Mouse (Mus musculus) frontal cortex, adult 2 months (tissue): ENCODE measurements around the gene Tmem33. TPM values are rescaled to one million over a fixed set of nuclear protein-coding genes. Genes with fewer than 3 reads are reported as not detected.

ENCODE experiments used
- DNase-seq, 2 experiments: peaks; one replicate each; pipeline ENCODE4 v3.0.0; 2022; ENCODE audit warnings: low spot score in 1 of 2; ENCODE audit errors: extremely low spot score in 1 of 2
- polyA plus RNA-seq: library from polyadenylated mRNA; depleted of rRNA; stranded (reverse); fragments of >200 nt; gene quantifications from 2 replicates; pipeline ENCODE4 v1.2.3, GENCODE M21; 2012; rRNA removed

Tmem33 gene
- polyA plus RNA-seq: 49.0 and 58.1 TPM in 2 replicates

DNA sequence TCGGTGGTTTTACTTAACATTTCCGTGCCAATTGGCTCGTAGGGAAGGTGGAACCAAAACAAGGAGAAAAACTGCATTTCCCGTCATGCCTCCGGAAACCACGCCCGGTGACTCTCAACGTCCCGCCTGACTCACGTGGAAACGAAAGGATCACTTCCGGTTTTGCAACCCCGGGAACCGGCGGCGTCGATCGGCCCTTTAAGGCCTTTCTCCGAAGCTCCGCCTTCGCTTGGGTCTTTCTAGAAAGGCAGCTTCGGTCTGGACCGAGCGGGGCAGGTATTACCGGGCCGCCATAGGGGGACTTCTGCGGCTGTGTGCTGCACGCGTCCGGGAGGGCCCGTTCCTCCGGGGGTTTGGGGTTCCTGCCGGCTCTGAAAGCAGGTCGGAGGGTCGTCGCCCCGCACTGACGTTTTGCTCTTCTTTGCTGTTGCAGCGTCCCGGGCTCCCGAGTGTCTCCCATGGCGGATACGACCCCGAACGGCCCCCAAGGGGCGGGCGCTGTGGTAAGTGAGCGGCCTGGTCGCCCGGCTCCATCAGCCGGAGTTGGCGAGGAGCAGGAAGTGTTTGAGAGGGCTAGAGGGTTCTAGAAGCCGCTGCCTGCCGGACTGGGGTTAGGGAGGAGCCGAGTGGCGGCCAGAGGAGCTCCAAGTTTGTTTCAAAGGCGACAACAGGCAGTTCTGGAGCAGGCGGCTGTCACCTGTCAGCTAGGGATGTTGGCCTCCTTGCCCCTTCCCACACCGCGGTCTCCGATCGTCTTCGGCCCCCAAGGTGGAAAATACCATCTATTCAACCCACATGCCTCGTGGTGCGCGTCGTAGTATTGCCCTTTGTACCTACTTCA is at the start of gene Tmem33:
Tmem33 (plus strand) TSS at position 35 of the 841 bp plus-strand sequence.
- peak; percentile 89 to 97 for DNase-seq

DNA sequence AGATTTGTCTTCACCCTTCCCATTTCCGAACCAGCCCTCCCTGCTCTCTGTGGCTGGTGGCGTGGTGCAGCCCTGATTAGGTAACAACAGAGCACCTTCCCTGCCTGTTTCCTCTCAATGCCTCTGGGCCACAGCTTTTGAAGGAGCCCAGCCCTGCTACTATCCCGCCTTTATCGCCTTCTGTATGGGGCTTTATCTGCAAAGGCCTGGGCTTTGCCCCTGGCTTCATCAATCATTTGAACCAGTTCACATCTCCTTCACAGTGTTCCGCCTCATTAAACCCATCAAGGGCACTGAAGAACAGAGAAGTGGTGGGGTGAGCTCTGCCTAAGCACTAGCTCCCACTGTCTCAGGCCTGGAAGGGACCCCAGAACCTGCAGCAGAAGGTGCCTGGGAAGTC is 47.2 kb upstream of the Tmem33 start:
- no peak for DNase-seq

- DNase-seq: no peak
Observed at GRCm38 (mm10) chr5:67215121-67216030, 45.0 kb upstream of the Tmem33 start.

GRCm38 (mm10) chr5:67216031-67216778 is 44.2 kb upstream of the Tmem33 start:
- no peak for DNase-seq

- no peak for DNase-seq
Observed at GRCm38 (mm10) chr5:67216779-67217095, 43.6 kb upstream of the Tmem33 start.

DNA sequence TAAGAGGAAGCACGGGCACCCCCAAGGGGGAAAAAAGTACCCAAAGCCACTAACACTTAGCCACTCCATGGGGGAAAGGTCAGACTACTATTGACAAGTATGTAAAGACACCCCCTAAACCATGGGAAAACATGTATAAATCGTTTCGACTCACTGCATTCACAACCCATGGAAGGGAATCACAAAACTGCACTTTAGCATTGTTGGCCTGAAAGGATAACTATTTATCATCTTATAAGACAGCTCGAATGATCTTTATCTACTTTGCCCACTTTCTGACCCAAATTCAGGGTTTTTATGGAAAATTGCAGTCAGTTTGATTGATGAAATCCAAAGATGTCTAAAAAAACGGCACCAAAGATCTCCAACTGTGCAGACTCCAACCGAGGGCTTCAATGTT is 38.5 kb upstream of the Tmem33 start:
- DNase-seq: no peak

GRCm38 (mm10) chr5:67222440-67223390 is 37.6 kb upstream of the Tmem33 start:
- no peak for DNase-seq

- DNase-seq: no peak
Observed at GRCm38 (mm10) chr5:67223391-67224121, 36.8 kb upstream of the Tmem33 start.

DNA sequence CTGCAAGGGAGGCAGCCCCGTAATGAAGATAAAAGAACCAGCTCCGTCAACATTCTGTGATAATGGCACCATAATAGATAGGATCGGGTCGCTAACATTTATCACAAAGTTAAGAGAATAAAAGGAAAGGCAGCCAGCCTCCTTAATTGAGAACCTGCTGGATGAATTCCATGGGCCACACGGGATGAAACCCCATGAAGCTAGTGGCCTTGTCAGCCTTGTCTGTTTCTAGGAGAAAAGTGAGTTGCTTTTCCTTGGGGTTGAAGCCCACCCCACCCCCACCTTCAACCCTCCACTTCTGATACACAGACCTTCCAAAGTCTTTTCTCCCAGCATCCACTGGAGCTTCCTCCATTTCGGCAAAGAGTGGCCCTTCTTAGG is 36.3 kb upstream of the Tmem33 start:
- DNase-seq: no peak

- DNase-seq: no peak
Observed at GRCm38 (mm10) chr5:67225758-67226157, 34.6 kb upstream of the Tmem33 start.

GRCm38 (mm10) chr5:67227261-67227660 is 33.1 kb upstream of the Tmem33 start:
- DNase-seq: no peak

- DNase-seq: no peak
Observed at GRCm38 (mm10) chr5:67227682-67228444, 32.5 kb upstream of the Tmem33 start.

DNA sequence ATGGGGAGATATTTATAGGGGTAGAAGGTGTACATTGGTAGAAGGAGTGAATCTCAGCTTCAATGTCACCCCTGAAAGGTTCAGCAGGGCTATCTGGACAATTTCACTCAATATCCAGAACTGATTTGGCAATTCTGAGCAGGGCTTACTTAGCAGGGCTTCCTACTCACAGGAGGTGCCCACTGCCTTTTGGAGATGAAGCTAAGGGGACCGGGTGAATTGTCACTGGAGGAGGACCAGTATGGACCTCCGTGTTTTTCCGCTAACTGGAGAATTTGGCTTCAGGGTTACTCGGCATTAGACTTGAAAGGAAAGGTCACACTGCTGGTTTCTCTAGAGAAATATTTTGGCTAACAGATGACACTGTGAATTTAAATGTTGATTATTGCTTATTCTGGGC is 25.7 kb upstream of the Tmem33 start:
- no peak for DNase-seq

- DNase-seq: no peak
Observed at GRCm38 (mm10) chr5:67235462-67235861, 24.9 kb upstream of the Tmem33 start.

GRCm38 (mm10) chr5:67236601-67237000 is 23.8 kb upstream of the Tmem33 start:
- no peak for DNase-seq

DNA sequence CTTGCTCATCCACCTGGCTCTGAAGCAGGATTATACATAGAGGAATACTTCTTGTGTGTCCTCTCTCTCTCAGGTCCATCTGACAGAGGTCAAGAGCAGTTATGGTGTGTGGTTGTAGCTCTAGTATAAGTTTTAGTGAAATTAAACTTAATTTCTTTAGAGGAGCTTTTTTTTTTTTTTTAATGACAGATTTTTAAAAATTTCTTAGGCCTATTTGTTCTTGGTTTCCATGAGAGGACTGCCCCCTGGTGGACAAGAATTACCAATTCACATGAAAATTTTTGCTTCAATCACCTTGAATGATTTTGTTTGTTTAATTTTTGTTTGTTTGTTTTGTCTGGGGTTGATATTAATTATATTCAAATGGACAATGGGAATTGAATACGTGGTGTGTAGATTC is 22.1 kb upstream of the Tmem33 start:
- DNase-seq: peak in 1 of 2 experiments; percentile 65

GRCm38 (mm10) chr5:67241713-67242112 is 18.7 kb upstream of the Tmem33 start:
- no peak for DNase-seq

DNA sequence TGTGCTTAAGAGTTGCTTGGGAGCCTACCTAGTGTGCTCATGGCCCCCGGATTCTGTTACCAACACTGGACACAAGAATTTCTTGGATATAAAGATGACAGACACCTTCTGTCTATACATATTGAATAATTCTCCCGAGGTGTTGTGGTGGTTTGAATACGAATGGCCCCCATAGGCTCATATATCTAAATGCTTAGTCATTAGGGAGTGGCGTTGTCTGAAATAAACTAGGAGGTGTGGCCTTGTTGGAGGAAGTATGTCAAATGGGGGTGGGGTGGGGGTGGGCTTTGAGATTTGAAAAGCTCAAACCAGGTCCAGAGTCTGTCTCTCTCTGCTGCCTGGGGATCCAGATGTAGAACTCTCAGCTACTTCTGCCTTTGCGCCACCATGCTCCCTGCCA is 17.1 kb upstream of the Tmem33 start:
- DNase-seq: no peak
